Mouse (Mus musculus) adrenal gland, adult 10 weeks (tissue): ENCODE data around the gene Sqor. TPM values are rescaled to one million over a fixed set of nuclear protein-coding genes. Genes with fewer than 3 reads are reported as not detected.

Experiments
- polyA plus RNA-seq: library from polyadenylated mRNA; stranded (reverse); fragments of 350-450 nt; fragmentation: Illumina TruSeq; extraction: RNeasy Lipid Tissue Mini Kit (QIAGEN cat#74804); gene quantifications from one replicate; pipeline ENCODE4 v1.2.3, GENCODE M21; 2014; ENCODE audit warnings: low read depth, low replicate concordance

Sqor gene
- polyA plus RNA-seq: 74.6 TPM

DNA sequence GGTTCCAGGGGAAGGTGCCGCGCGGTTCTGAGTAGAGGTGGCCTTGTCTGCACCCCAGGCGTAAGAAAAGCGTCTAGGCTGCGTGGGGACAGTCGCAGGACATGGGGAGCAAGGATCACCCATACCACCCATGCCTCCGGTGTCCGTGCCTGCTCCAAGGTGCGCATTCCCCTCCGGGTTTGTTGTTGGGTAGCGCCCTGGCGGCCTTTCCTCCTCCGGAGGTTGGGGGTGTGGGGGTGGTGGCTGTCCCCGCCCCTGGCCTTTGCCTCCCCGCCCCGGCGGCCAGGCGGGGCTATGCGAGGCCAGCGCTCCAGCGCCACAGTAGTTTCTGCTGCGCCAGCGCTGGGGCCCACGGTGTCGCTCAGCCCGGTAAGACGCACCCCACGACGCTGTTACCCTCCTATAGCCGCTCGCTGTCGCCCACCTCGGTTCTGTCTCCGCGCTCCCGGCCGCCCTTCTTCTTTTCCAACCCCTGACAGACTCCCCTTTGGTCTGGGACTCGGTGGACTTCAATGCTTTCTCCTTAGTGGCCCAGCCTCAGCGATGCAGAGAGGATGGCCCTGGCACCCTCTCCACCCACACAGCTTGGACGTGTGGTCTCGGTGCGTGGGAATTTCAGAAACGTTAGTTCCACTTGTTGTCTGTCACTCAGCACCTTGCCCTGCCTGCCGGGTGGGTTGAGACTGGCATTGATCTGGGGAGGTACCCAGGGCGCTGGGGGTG lies at the start of gene Sqor:
Gene Sqor, plus strand, starts transcription at position 167 of the 723 bp plus-strand sequence.

DNA sequence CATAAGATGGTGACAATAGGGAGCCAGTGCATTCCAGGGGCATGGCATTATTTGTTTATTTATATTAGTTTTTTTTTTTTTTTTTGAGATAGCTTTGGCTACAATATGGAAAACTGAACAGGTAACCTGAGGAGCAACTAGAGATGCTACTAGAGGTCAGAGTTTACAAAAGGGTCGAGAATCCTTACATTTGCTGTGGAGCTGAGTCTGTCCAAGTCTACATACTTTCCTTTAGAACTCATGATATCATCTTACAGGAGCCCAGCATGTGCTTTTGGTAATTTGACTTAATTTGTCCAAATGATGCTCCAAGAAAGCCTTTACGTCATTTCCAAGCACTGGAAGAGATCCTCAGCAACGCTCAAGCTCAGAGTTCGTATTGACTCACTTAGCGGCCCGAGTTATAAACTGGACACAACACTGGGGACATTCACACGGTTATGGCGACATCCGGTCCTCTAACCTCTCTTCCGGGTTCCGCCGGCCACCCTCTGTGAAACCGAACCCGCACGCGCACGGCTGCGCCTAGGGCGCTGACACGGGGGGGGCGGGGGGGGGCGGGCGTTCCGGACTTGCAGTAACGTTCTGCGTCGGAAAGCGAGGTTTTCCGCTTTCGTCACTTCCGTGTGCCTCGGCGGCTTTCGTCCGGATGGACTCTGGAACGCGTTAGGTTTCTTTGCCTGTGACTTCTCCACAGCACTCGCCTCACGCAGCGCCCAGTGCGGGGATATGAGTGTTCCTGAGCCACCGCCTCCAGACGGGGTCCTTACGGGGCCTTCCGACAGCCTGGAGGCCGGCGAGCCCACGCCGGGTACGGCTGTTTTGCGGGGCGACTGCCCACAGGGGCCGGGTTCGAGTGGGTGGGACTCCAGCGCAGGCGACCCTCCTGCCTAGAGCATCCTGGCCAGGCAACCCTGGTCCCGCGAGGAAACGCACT lies 26.9 kb upstream of the Sqor start, which contains the start of gene Bloc1s6:
Gene Bloc1s6, plus strand, starts transcription at position 610 of the 937 bp plus-strand sequence.

Other genes with a start within 250 kb of the Sqor start
- gene Gatm, start 153.9 kb upstream of the Sqor start, polyA plus RNA-seq: 7.6 TPM
- 5.2 TPM for gene AA467197, start 128.3 kb upstream of the Sqor start, polyA plus RNA-seq
- gene Slc30a4, start 62.6 kb upstream of the Sqor start, polyA plus RNA-seq: 128 TPM
- gene Bloc1s6, start 26.7 kb upstream of the Sqor start, polyA plus RNA-seq: 67.2 TPM